ENCODE assay signal across 8 mouse cellular contexts in genomic region chr1:167551601-167552000, GRCm38 (mm10). TPM values are rescaled to one million over a fixed set of nuclear protein-coding genes. Genes with fewer than 3 reads are reported as not detected.
A peak's percentile ranks its signal among the peaks of the same experiment; 100 is the strongest.
DNase-seq lines count a peak whose midpoint lies in the region; ATAC-seq and TF ChIP-seq lines count a peak whose summit lies in the region.

No protein-coding gene starts in this region.

- H3K4me2 ChIP-seq in heart, embryonic 12.5 days, result peak overlapping the region; percentile 27; the same call in 1 of the 2 replicates
- H3K4me2 ChIP-seq in stomach, embryonic 16.5 days (ENCODE audit: low read depth, low read length), result no peak overlapping the region

- H3K27me3 ChIP-seq in heart, embryonic 12.5 days (replicated peaks), result no peaks in the 10 kb centered on the region
- no peaks in the 10 kb centered on the region for H3K27me3 ChIP-seq in stomach, embryonic 16.5 days (ENCODE audit: control insufficient read depth, insufficient read depth, low read length)

- H3K4me3 ChIP-seq in heart, embryonic 12.5 days, result no peak overlapping the region
- H3K4me3 ChIP-seq in lung, adult 2 months (replicated peaks; ENCODE audit: extremely low read depth, low read depth, low read length), result no peak overlapping the region
- H3K4me3 ChIP-seq in stomach, embryonic 16.5 days (replicated peaks; ENCODE audit: low read length), result no peak overlapping the region

- H3K36me3 ChIP-seq in heart, embryonic 12.5 days, result no peaks in the 10 kb centered on the region
- H3K36me3 ChIP-seq in stomach, embryonic 16.5 days (ENCODE audit: control insufficient read depth, insufficient read depth, low read length), result no peaks in the 10 kb centered on the region

- peak; percentile 15 for DNase-seq in CD4-positive, CD25-positive, alpha-beta regulatory T cell, adult 2 months (ENCODE audit: low read depth, low spot score)
- DNase-seq in layer of hippocampus, adult 11-12 months (ENCODE audit: low spot score), result peak; percentile 12
- no peak for DNase-seq in layer of hippocampus, postnatal 36 days
- peak; percentile 6 for DNase-seq in lung, adult 2 months

- H3K27ac ChIP-seq in heart, embryonic 12.5 days (ENCODE audit: poor library complexity, severe bottlenecking), result no peak overlapping the region
- H3K27ac ChIP-seq in stomach, embryonic 16.5 days (ENCODE audit: low read length), result no peak overlapping the region

- no peak for ATAC-seq in CD4-positive, CD25-positive, alpha-beta regulatory T cell, adult 4 months
- ATAC-seq in heart, embryonic 12.5 days (ENCODE audit: insufficient number of reproducible peaks, low FRiP score), result peak; percentile 72; the same call in 1 of the 2 replicates
- peak; percentile 64 for ATAC-seq in stomach, embryonic 16.5 days (ENCODE audit: insufficient read depth, low FRiP score)
- no peak for ATAC-seq in activated CD4-positive, CD25-positive, alpha-beta regulatory T cell, adult 4 months

- WGBS in heart, embryonic 12.5 days, result 10% methylated on average over 5 of the region's 5 CpGs
- WGBS in lung, adult 2 months, result 10% methylated on average over 5 of the region's 5 CpGs
- 13% methylated on average over 5 of the region's 5 CpGs for WGBS in stomach, embryonic 16.5 days

- H3K9ac ChIP-seq in heart, embryonic 12.5 days, result no peak overlapping the region
- no peak overlapping the region; the same call in 1 of the 2 replicates for H3K9ac ChIP-seq in stomach, embryonic 16.5 days (ENCODE audit: low read length)

- no peaks in the 10 kb centered on the region for H3K9me3 ChIP-seq in heart, embryonic 12.5 days (replicated peaks)
- H3K9me3 ChIP-seq in stomach, embryonic 16.5 days (replicated peaks; ENCODE audit: control insufficient read depth, low read length), result no peaks in the 10 kb centered on the region

- peaks cover 6% of the 10 kb centered on the region; the same call in 1 of the 2 replicates for H3K4me1 ChIP-seq in heart, embryonic 12.5 days (replicated peaks)
- H3K4me1 ChIP-seq in lung, adult 2 months (ENCODE audit: control insufficient read depth, insufficient read depth, low read length), result no peaks in the 10 kb centered on the region; the same call in 1 of the 2 replicates
- peaks cover 11% of the 10 kb centered on the region for H3K4me1 ChIP-seq in stomach, embryonic 16.5 days (ENCODE audit: control insufficient read depth, insufficient read depth, low read length)

- TF ChIP-seq CTCF in lung, adult 2 months (IDR thresholded peaks at IDR 0.05; ENCODE audit: insufficient read depth, low read length), result no peak

- TF ChIP-seq POLR2A in lung, adult 2 months (IDR thresholded peaks at IDR 0.05; ENCODE audit: borderline replicate concordance, extremely low read depth, low read depth, low read length), result no peak

RNA-seq across cellular contexts. Expression of gene Rxrg, which starts 46.6 kb away (rescaled TPM):
- not detected for polyA plus RNA-seq in CD4-positive, CD25-positive, alpha-beta regulatory T cell, adult 4 months (2017; shearing (Covaris generic))
- total RNA-seq in layer of hippocampus, postnatal 36 days (2021), result 1 to 10 TPM; 6.3 to 6.7 TPM
- polyA plus RNA-seq in heart, embryonic 12.5 days (2016; fragmentation: Nextera tagmentation; extraction: Ambion mirVana), result 1.7 TPM in 2 replicates
- 1.7 and 4.0 TPM in 2 replicates for polyA plus RNA-seq in lung, adult 2 months (2012; rRNA removed)
- polyA plus RNA-seq in stomach, embryonic 16.5 days (2015; fragmentation: Nextera tagmentation; extraction: Ambion mirVana), result 1.5 and 2.6 TPM in 2 replicates
- polyA plus RNA-seq in activated CD4-positive, CD25-positive, alpha-beta regulatory T cell, adult 4 months (2017; shearing (Covaris generic)), result not detected

Comparison
In these comparisons a context has a peak if more than half of its experiments do, and no peak if none do; other contexts are left out.
1. DNase-seq: peak in CD4-positive, CD25-positive, alpha-beta regulatory T cell, adult 2 months (single experiment), layer of hippocampus, adult 11-12 months (single experiment) and lung, adult 2 months (single experiment); none in layer of hippocampus, postnatal 36 days (0 of 2).
2. ATAC-seq: peak in heart, embryonic 12.5 days (single experiment) and stomach, embryonic 16.5 days (single experiment); none in CD4-positive, CD25-positive, alpha-beta regulatory T cell, adult 4 months (single experiment) and activated CD4-positive, CD25-positive, alpha-beta regulatory T cell, adult 4 months (single experiment).